Mouse (Mus musculus) forelimb bud, embryonic 11.5 days (tissue): ENCODE data around the gene Mterf1b.

Experiments used
- DNase-seq: peaks from one replicate; pipeline ENCODE4 v3.0.0-alpha.2; 2012; ENCODE audit warnings: low read depth, low spot score

The Mterf1b gene

DNA sequence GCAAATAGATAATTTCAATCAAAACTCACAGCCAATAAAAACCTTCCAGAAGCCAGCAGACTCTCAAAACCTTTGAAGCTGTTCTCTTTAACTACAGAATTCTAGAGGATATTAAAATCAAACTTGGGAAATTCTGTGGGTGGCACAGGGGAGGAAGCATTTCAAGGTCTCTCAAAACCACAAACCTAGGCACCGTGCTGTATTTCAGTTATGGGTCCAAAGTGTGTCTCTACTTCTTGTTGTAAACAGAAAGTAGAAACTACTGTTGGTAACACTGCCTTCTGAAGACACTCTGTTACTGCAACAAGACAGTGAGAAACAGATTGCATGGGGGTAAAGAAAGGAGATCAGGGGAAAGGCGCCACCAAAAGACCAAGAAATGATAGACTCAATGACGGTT, 52.8 kb downstream of the Mterf1b start:
- DNase-seq, result no peak

- peak; percentile 40 for DNase-seq
These were observed 53.9 kb downstream of the Mterf1b start for GRCm38 (mm10) chr5:4246095-4246494.
